Mouse (Mus musculus): Measurements from ENCODE around the gene Frs2. TPM values are rescaled to one million over a fixed set of nuclear protein-coding genes. Genes with fewer than 3 reads are reported as not detected.
"Not testable (repeated sequence)": the region's sequence is repeated elsewhere in the genome, so short reads cannot be mapped to it uniquely, and the experiment has no call there.

The Frs2 gene
- polyA plus RNA-seq, 1 experiment from 2014 or later = 27.0 TPM

- no peak overlapping the region for H3K4me2 ChIP-seq (replicated peaks)
These were observed 6.3 kb downstream of the Frs2 start for GRCm38 (mm10) chr10:117141939-117142552.

GRCm38 (mm10) chr10:117131506-117131905 is 16.8 kb downstream of the Frs2 start:
- not testable (repeated sequence) for H3K36me3 ChIP-seq (replicated peaks; ENCODE audit: control insufficient read depth, insufficient read depth); H3K4me3 ChIP-seq (replicated peaks; ENCODE audit: low read length); H3K27me3 ChIP-seq (ENCODE audit: control insufficient read depth, insufficient read depth, low read length); H3K4me2 ChIP-seq (replicated peaks); H3K4me1 ChIP-seq (replicated peaks; ENCODE audit: control insufficient read depth, insufficient read depth, low read length); H3K27ac ChIP-seq; H3K9me3 ChIP-seq (ENCODE audit: control insufficient read depth, low read length); ATAC-seq (ENCODE audit: low FRiP score); H3K9ac ChIP-seq; DNase-seq (ENCODE audit: low spot score)
- 93% methylated on average over 5 of the region's 5 CpGs for WGBS

More at GRCm38 (mm10) chr10:117141939-117142552, 6.3 kb downstream of the Frs2 start:
- no peak for ATAC-seq (ENCODE audit: low FRiP score)
- Histone ChIP-seq H3K9me3 (ENCODE audit: control insufficient read depth, low read length) (no peaks in the 10 kb centered on the region), H3K27me3 (ENCODE audit: control insufficient read depth, insufficient read depth, low read length) (no peaks in the 10 kb centered on the region), H3K27ac (no peak overlapping the region), H3K36me3 (replicated peaks; ENCODE audit: control insufficient read depth, insufficient read depth) (no peaks in the 10 kb centered on the region), H3K4me1 (replicated peaks; ENCODE audit: control insufficient read depth, insufficient read depth, low read length) (peaks cover 14% of the 10 kb centered on the region), H3K9ac (no peak overlapping the region), H3K4me3 (replicated peaks; ENCODE audit: low read length) (no peak overlapping the region)
- WGBS = 68% methylated on average over 7 of the region's 7 CpGs
- no peak for DNase-seq (ENCODE audit: low spot score)

- H3K9ac ChIP-seq = no peak overlapping the region
- DNase-seq (ENCODE audit: low spot score) (no peak), ATAC-seq (ENCODE audit: low FRiP score) (no peak)
- H3K27ac ChIP-seq = no peak overlapping the region
- H3K27me3 ChIP-seq (ENCODE audit: control insufficient read depth, insufficient read depth, low read length) = no peaks in the 10 kb centered on the region
- no peak overlapping the region for H3K4me2 ChIP-seq (replicated peaks)
- H3K4me3 ChIP-seq (replicated peaks; ENCODE audit: low read length) = no peak overlapping the region
- H3K36me3 ChIP-seq (replicated peaks; ENCODE audit: control insufficient read depth, insufficient read depth) = no peaks in the 10 kb centered on the region
- H3K9me3 ChIP-seq (ENCODE audit: control insufficient read depth, low read length) = no peaks in the 10 kb centered on the region
- WGBS = 86% methylated on average over 6 of the region's 6 CpGs
- H3K4me1 ChIP-seq (replicated peaks; ENCODE audit: control insufficient read depth, insufficient read depth, low read length) = no peaks in the 10 kb centered on the region
These were observed 18.3 kb downstream of the Frs2 start for GRCm38 (mm10) chr10:117130037-117130436.

- ATAC-seq (ENCODE audit: low FRiP score) (no peak), DNase-seq (ENCODE audit: low spot score) (no peak)
- Histone ChIP-seq H3K4me2 (replicated peaks) (no peak overlapping the region), H3K9ac (no peak overlapping the region), H3K36me3 (replicated peaks; ENCODE audit: control insufficient read depth, insufficient read depth) (no peaks in the 10 kb centered on the region), H3K4me1 (replicated peaks; ENCODE audit: control insufficient read depth, insufficient read depth, low read length) (no peaks in the 10 kb centered on the region), H3K4me3 (replicated peaks; ENCODE audit: low read length) (no peak overlapping the region), H3K27ac (no peak overlapping the region), H3K9me3 (ENCODE audit: control insufficient read depth, low read length) (no peaks in the 10 kb centered on the region), H3K27me3 (ENCODE audit: control insufficient read depth, insufficient read depth, low read length) (no peaks in the 10 kb centered on the region)
- 92% methylated on average over 2 of the region's 2 CpGs for WGBS
These were observed 19.6 kb downstream of the Frs2 start for GRCm38 (mm10) chr10:117128693-117129092.

GRCm38 (mm10) chr10:117127480-117127879 is 20.9 kb downstream of the Frs2 start:
- Histone ChIP-seq H3K4me3 (replicated peaks; ENCODE audit: low read length) (no peak overlapping the region), H3K27me3 (ENCODE audit: control insufficient read depth, insufficient read depth, low read length) (no peaks in the 10 kb centered on the region), H3K4me2 (replicated peaks) (no peak overlapping the region), H3K9ac (no peak overlapping the region), H3K4me1 (replicated peaks; ENCODE audit: control insufficient read depth, insufficient read depth, low read length) (no peaks in the 10 kb centered on the region), H3K9me3 (ENCODE audit: control insufficient read depth, low read length) (no peaks in the 10 kb centered on the region), H3K27ac (no peak overlapping the region), H3K36me3 (replicated peaks; ENCODE audit: control insufficient read depth, insufficient read depth) (no peaks in the 10 kb centered on the region)
- ATAC-seq (ENCODE audit: low FRiP score) = no peak
- DNase-seq (ENCODE audit: low spot score) = no peak
- WGBS = 78% methylated on average over 2 of the region's 2 CpGs

- Histone ChIP-seq H3K36me3 (replicated peaks; ENCODE audit: control insufficient read depth, insufficient read depth) (no peaks in the 10 kb centered on the region), H3K27ac (no peak overlapping the region), H3K9me3 (ENCODE audit: control insufficient read depth, low read length) (no peaks in the 10 kb centered on the region), H3K4me3 (replicated peaks; ENCODE audit: low read length) (no peak overlapping the region), H3K9ac (no peak overlapping the region), H3K4me2 (replicated peaks) (no peak overlapping the region), H3K27me3 (ENCODE audit: control insufficient read depth, insufficient read depth, low read length) (no peaks in the 10 kb centered on the region), H3K4me1 (replicated peaks; ENCODE audit: control insufficient read depth, insufficient read depth, low read length) (no peaks in the 10 kb centered on the region)
- no peak for ATAC-seq (ENCODE audit: low FRiP score)
- WGBS = 97% methylated on average over 1 of the region's 1 CpGs
- no peak for DNase-seq (ENCODE audit: low spot score)
These were observed 21.6 kb downstream of the Frs2 start for GRCm38 (mm10) chr10:117126719-117127118.

- no peak overlapping the region for H3K4me2 ChIP-seq (replicated peaks)
These were observed 22.1 kb downstream of the Frs2 start for GRCm38 (mm10) chr10:117126233-117126632.

GRCm38 (mm10) chr10:117121448-117121847 is 26.9 kb downstream of the Frs2 start:
- Histone ChIP-seq H3K4me1 (replicated peaks; ENCODE audit: control insufficient read depth, insufficient read depth, low read length) (0 out of 2 replicates have a peak, but pooled peaks cover 3% of the 10 kb centered on the region), H3K4me3 (replicated peaks; ENCODE audit: low read length) (no peak overlapping the region), H3K9ac (no peak overlapping the region), H3K9me3 (ENCODE audit: control insufficient read depth, low read length) (no peaks in the 10 kb centered on the region), H3K27ac (no peak overlapping the region), H3K27me3 (ENCODE audit: control insufficient read depth, insufficient read depth, low read length) (no peaks in the 10 kb centered on the region), H3K4me2 (replicated peaks) (no peak overlapping the region), H3K36me3 (replicated peaks; ENCODE audit: control insufficient read depth, insufficient read depth) (no peaks in the 10 kb centered on the region)
- DNase-seq (ENCODE audit: low spot score) (no peak), ATAC-seq (ENCODE audit: low FRiP score) (no peak)
- 94% methylated on average over 3 of the region's 3 CpGs for WGBS

More at GRCm38 (mm10) chr10:117126233-117126632, 22.1 kb downstream of the Frs2 start:
- H3K27ac ChIP-seq = no peak overlapping the region
- H3K27me3 ChIP-seq (ENCODE audit: control insufficient read depth, insufficient read depth, low read length) = no peaks in the 10 kb centered on the region
- H3K9me3 ChIP-seq (ENCODE audit: control insufficient read depth, low read length) = no peaks in the 10 kb centered on the region
- DNase-seq (ENCODE audit: low spot score) = no peak
- no peaks in the 10 kb centered on the region for H3K36me3 ChIP-seq (replicated peaks; ENCODE audit: control insufficient read depth, insufficient read depth)
- H3K9ac ChIP-seq = no peak overlapping the region
- no peaks in the 10 kb centered on the region for H3K4me1 ChIP-seq (replicated peaks; ENCODE audit: control insufficient read depth, insufficient read depth, low read length)
- ATAC-seq (ENCODE audit: low FRiP score) = no peak
- WGBS = 59% methylated on average over 4 of the region's 4 CpGs
- no peak overlapping the region for H3K4me3 ChIP-seq (replicated peaks; ENCODE audit: low read length)

- H3K36me3 ChIP-seq (replicated peaks; ENCODE audit: control insufficient read depth, insufficient read depth) = no peaks in the 10 kb centered on the region
- DNase-seq (ENCODE audit: low spot score) = no peak
- ATAC-seq (ENCODE audit: low FRiP score) = no peak
- no peak overlapping the region for H3K4me3 ChIP-seq (replicated peaks; ENCODE audit: low read length)
- no peak overlapping the region for H3K4me2 ChIP-seq (replicated peaks)
- WGBS = 93% methylated on average over 7 of the region's 7 CpGs
- H3K9me3 ChIP-seq (ENCODE audit: control insufficient read depth, low read length) = no peaks in the 10 kb centered on the region
- H3K9ac ChIP-seq = no peak overlapping the region
- no peak overlapping the region for H3K27ac ChIP-seq
- H3K4me1 ChIP-seq (replicated peaks; ENCODE audit: control insufficient read depth, insufficient read depth, low read length) = 0 out of 2 replicates have a peak, but pooled peaks cover 3% of the 10 kb centered on the region
- H3K27me3 ChIP-seq (ENCODE audit: control insufficient read depth, insufficient read depth, low read length) = no peaks in the 10 kb centered on the region
These were observed 28.2 kb downstream of the Frs2 start for GRCm38 (mm10) chr10:117120051-117120666.

Data from hindbrain, embryonic 14.5 days (tissue).